Mouse (Mus musculus): ENCODE results near the gene Sell. TPM values are rescaled to one million over a fixed set of nuclear protein-coding genes. Genes with fewer than 3 reads are reported as not detected.

Gene Sell
- polyA plus RNA-seq, 1 experiment: 0.70 TPM

- Histone ChIP-seq H3K4me1 (ENCODE audit: control insufficient read depth, insufficient read depth, insufficient read length, low read length) (peaks cover 8% of the 10 kb centered on the region; the same call in 1 of the 2 replicates), H3K36me3 (ENCODE audit: control insufficient read depth, insufficient read depth, low read length) (no peaks in the 10 kb centered on the region), H3K27me3 (ENCODE audit: control insufficient read depth, insufficient read depth, low read length) (no peaks in the 10 kb centered on the region), H3K27ac (ENCODE audit: insufficient read depth, low read depth, low read length) (no peak overlapping the region), H3K4me3 (ENCODE audit: low read depth, low read length) (no peak overlapping the region)
- WGBS: 78% methylated on average over 3 of the region's 3 CpGs
- TF ChIP-seq CTCF (IDR thresholded peaks at IDR 0.05; ENCODE audit: extremely low read depth, insufficient read length, insufficient replicate concordance, low read depth, low read length) (no peak), POLR2A (IDR thresholded peaks at IDR 0.05; ENCODE audit: low read depth, low read length) (no peak)
Observed at GRCm38 (mm10) chr1:164123836-164124235, 62.1 kb downstream of the Sell start.

GRCm38 (mm10) chr1:164130013-164130412 lies 68.2 kb downstream of the Sell start:
- 71% methylated on average over 3 of the region's 3 CpGs for WGBS
- no peak for TF ChIP-seq CTCF (IDR thresholded peaks at IDR 0.05; ENCODE audit: extremely low read depth, insufficient read length, insufficient replicate concordance, low read depth, low read length)
- TF ChIP-seq POLR2A (IDR thresholded peaks at IDR 0.05; ENCODE audit: low read depth, low read length): no peak

DNA sequence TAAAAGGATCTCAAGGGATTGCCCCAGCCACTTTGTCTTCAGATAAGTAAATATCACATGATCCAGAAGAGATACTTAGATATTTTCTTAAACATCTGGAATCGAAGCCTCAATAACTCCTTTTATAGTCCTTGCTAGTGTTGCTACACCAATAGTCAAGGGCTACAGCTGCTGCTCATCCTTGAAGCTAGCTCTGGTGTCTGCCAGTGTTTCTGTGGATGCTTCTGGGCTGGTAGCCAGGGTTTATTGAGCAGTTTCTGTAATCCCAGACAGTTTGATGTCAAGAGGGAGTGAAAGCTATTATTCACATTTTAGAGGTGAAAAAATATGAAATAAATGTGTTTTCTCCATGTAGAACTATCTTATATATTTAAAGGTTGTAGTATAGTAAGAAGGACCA lies 70.8 kb downstream of the Sell start:
- H3K27ac ChIP-seq (ENCODE audit: insufficient read depth, low read depth, low read length): no peak overlapping the region
- no peak for TF ChIP-seq POLR2A (IDR thresholded peaks at IDR 0.05; ENCODE audit: low read depth, low read length)
- no peak for TF ChIP-seq CTCF (IDR thresholded peaks at IDR 0.05; ENCODE audit: extremely low read depth, insufficient read length, insufficient replicate concordance, low read depth, low read length)
- no peaks in the 10 kb centered on the region for H3K27me3 ChIP-seq (ENCODE audit: control insufficient read depth, insufficient read depth, low read length)
- peaks cover 3% of the 10 kb centered on the region; the same call in 1 of the 2 replicates for H3K4me1 ChIP-seq (ENCODE audit: control insufficient read depth, insufficient read depth, insufficient read length, low read length)
- H3K36me3 ChIP-seq (ENCODE audit: control insufficient read depth, insufficient read depth, low read length): no peaks in the 10 kb centered on the region
- WGBS: 48% methylated on average over 1 of the region's 1 CpGs
- no peak overlapping the region for H3K4me3 ChIP-seq (ENCODE audit: low read depth, low read length)

More at GRCm38 (mm10) chr1:164130013-164130412, 68.2 kb downstream of the Sell start:
- H3K27me3 ChIP-seq (ENCODE audit: control insufficient read depth, insufficient read depth, low read length): no peaks in the 10 kb centered on the region
- H3K36me3 ChIP-seq (ENCODE audit: control insufficient read depth, insufficient read depth, low read length): no peaks in the 10 kb centered on the region
- H3K4me3 ChIP-seq (ENCODE audit: low read depth, low read length): no peak overlapping the region
- no peaks in the 10 kb centered on the region for H3K4me1 ChIP-seq (ENCODE audit: control insufficient read depth, insufficient read depth, insufficient read length, low read length)
- H3K27ac ChIP-seq (ENCODE audit: insufficient read depth, low read depth, low read length): no peak overlapping the region

Other genes with a start within 250 kb of the Sell start
- 3.6 and 4.6 TPM in 2 replicates for gene Scyl3, start 132.9 kb upstream of the Sell start, polyA plus RNA-seq (2012; rRNA removed)
- gene BC055324, start 67.2 kb upstream of the Sell start, polyA plus RNA-seq (2012; rRNA removed): 0.25 and 0.44 TPM in 2 replicates
- 0.06 and 0.08 TPM in 2 replicates for gene Mettl18, start 67.1 kb upstream of the Sell start, polyA plus RNA-seq (2012; rRNA removed)
- 0.08 TPM in 1 of 2 replicates, not detected in the other for gene Sele, start 13.7 kb upstream of the Sell start, polyA plus RNA-seq (2012; rRNA removed)
- gene Selp, start 53.3 kb downstream of the Sell start, polyA plus RNA-seq (2012; rRNA removed): 0.63 and 1.0 TPM in 2 replicates
- gene F5, start 89.9 kb downstream of the Sell start, polyA plus RNA-seq (2012; rRNA removed): 0.23 and 1.2 TPM in 2 replicates
- 7.2 and 7.4 TPM in 2 replicates for gene Slc19a2, start 187.1 kb downstream of the Sell start, polyA plus RNA-seq (2012; rRNA removed)
- gene Ccdc181, start 213.6 kb downstream of the Sell start, polyA plus RNA-seq (2012; rRNA removed): 0.51 and 1.4 TPM in 2 replicates
- 1.6 and 1.9 TPM in 2 replicates for gene Nme7, start 242.1 kb downstream of the Sell start, polyA plus RNA-seq (2012; rRNA removed)
- 0.86 and 1.1 TPM in 2 replicates for gene Blzf1, start 245.5 kb downstream of the Sell start, polyA plus RNA-seq (2012; rRNA removed)

Measured in small intestine, adult 2 months (tissue).